In genomic region chr6:54224325-54224724, GRCm38 (mm10) we compare ENCODE assay signal across 20 mouse cellular contexts.
DNase-seq lines count a peak whose midpoint lies in the region; ATAC-seq and TF ChIP-seq lines count a peak whose summit lies in the region.
"Had no signal": no experiment of that assay in that cellular context is flagged by ENCODE, and none has a peak within 500 bp of the region (broad histone marks: within the 10 kb centered on the region; RNA-seq: fewer than 3 reads in every experiment).

No protein-coding gene starts in this region.

- H3K9ac ChIP-seq in kidney, postnatal 0 days (ENCODE audit: low read depth, low read length): no peak overlapping the region
- H3K9ac ChIP-seq in limb, embryonic 14.5 days (ENCODE audit: low read depth, low read length, severe bottlenecking): no peak overlapping the region
- H3K9ac ChIP-seq: liver, embryonic 14.5 days; midbrain, embryonic 13.5 days had no signal

- H3K27ac ChIP-seq in kidney, postnatal 0 days: no peak overlapping the region
- no peak overlapping the region for H3K27ac ChIP-seq in kidney, adult 2 months (ENCODE audit: insufficient read depth, low read depth, low read length)
- no peak overlapping the region for H3K27ac ChIP-seq in limb, embryonic 14.5 days (replicated peaks; ENCODE audit: low read depth, low read length)
- H3K27ac ChIP-seq: hindbrain, postnatal 0 days; left cerebral cortex, adult 2 months; liver, embryonic 14.5 days; midbrain, embryonic 13.5 days had no signal

- no peak for TF ChIP-seq POLR2A in kidney, adult 2 months (IDR thresholded peaks at IDR 0.05; ENCODE audit: low read depth, low read length)
- no peak for TF ChIP-seq POLR2A in limb, embryonic 14.5 days (IDR thresholded peaks at IDR 0.05; ENCODE audit: borderline replicate concordance, extremely low read depth, insufficient read depth, insufficient read length)

- no peak for TF ChIP-seq CTCF in kidney, postnatal 0 days (IDR thresholded peaks at IDR 0.05; ENCODE audit: low read depth)
- no peak for TF ChIP-seq CTCF in kidney, adult 2 months (conservative IDR thresholded peaks at IDR 0.05; ENCODE audit: insufficient read depth, insufficient read length, low read depth, low read length)

- 0 out of 2 replicates have a peak, but pooled peaks have one; percentile 3 for ATAC-seq in kidney, postnatal 0 days (replicated peaks; ENCODE audit: low FRiP score, low read depth)
- no peak for ATAC-seq in limb, embryonic 14.5 days (ENCODE audit: low FRiP score, low read depth)
- ATAC-seq: CD4-positive, CD25-positive, alpha-beta regulatory T cell, adult 4 months; hindbrain, postnatal 0 days had no signal

- DNase-seq in kidney, postnatal 0 days (ENCODE audit: low spot score): no peak
- DNase-seq in kidney, adult 2 months: no peak
- DNase-seq in ES-CJ7 (ENCODE audit: low read depth, low spot score): peak; percentile 9
- DNase-seq in adrenal gland, postnatal 14 days: peak; percentile 51
- DNase-seq in limb, embryonic 14.5 days (ENCODE audit: low spot score): no peak
- no peak for DNase-seq in lung, postnatal 14 days
- DNase-seq in heart, adult 11 months: no peak
- DNase-seq in cerebellum, postnatal 4 days (ENCODE audit: low spot score in 2 of 2): no peak
- DNase-seq: cerebellum, adult 9-11 months; heart, adult 18-20 months; kidney, adult 11 months; layer of hippocampus, adult 9-11 months; left cerebral cortex, postnatal 4 days; thymus, adult 18-20 months had no signal

- H3K27me3 ChIP-seq in kidney, postnatal 0 days (ENCODE audit: insufficient read depth, low read length): no peaks in the 10 kb centered on the region
- H3K27me3 ChIP-seq in kidney, adult 2 months (replicated peaks; ENCODE audit: control insufficient read depth, insufficient read depth, low read length): no peaks in the 10 kb centered on the region
- no peaks in the 10 kb centered on the region for H3K27me3 ChIP-seq in limb, embryonic 14.5 days (ENCODE audit: control insufficient read depth, insufficient read depth, low read length)

- H3K9me3 ChIP-seq in kidney, postnatal 0 days (replicated peaks; ENCODE audit: low read length): no peaks in the 10 kb centered on the region
- no peaks in the 10 kb centered on the region for H3K9me3 ChIP-seq in limb, embryonic 14.5 days (ENCODE audit: control insufficient read depth, low read length)
- H3K9me3 ChIP-seq: midbrain, embryonic 13.5 days had no signal

- H3K36me3 ChIP-seq in kidney, postnatal 0 days (ENCODE audit: insufficient read depth, low read length): no peaks in the 10 kb centered on the region
- no peaks in the 10 kb centered on the region for H3K36me3 ChIP-seq in kidney, adult 2 months (ENCODE audit: control insufficient read depth, insufficient read depth, low read length)
- no peaks in the 10 kb centered on the region; the same call in 1 of the 2 replicates for H3K36me3 ChIP-seq in limb, embryonic 14.5 days (ENCODE audit: control insufficient read depth, insufficient read depth, low read length)

- 44% methylated on average over 11 of the region's 11 CpGs for WGBS in kidney, postnatal 0 days
- 70% methylated on average over 11 of the region's 11 CpGs for WGBS in kidney, adult 2 months
- WGBS in limb, embryonic 14.5 days: 40% methylated on average over 11 of the region's 11 CpGs

- peaks cover 20% of the 10 kb centered on the region for H3K4me1 ChIP-seq in kidney, postnatal 0 days (replicated peaks; ENCODE audit: insufficient read depth, low read length)
- peaks cover 17% of the 10 kb centered on the region for H3K4me1 ChIP-seq in kidney, adult 2 months (ENCODE audit: control insufficient read depth, insufficient read depth, low read length)
- H3K4me1 ChIP-seq in limb, embryonic 14.5 days (ENCODE audit: control insufficient read depth, insufficient read depth, low read length): peaks cover 8% of the 10 kb centered on the region; the same call in 1 of the 2 replicates

- peak overlapping the region; percentile 11 for H3K4me2 ChIP-seq in kidney, postnatal 0 days (ENCODE audit: low read length)
- 0 out of 2 replicates have a peak overlapping the region, but pooled peaks have one; percentile 8 for H3K4me2 ChIP-seq in limb, embryonic 14.5 days (replicated peaks; ENCODE audit: low read depth, low read length, severe bottlenecking)
- H3K4me2 ChIP-seq: midbrain, embryonic 13.5 days had no signal

- no peak overlapping the region for H3K4me3 ChIP-seq in kidney, postnatal 0 days (replicated peaks; ENCODE audit: low read depth, low read length)
- no peak overlapping the region for H3K4me3 ChIP-seq in kidney, adult 2 months (ENCODE audit: insufficient read depth, low read depth, low read length)
- H3K4me3 ChIP-seq in limb, embryonic 14.5 days (replicated peaks; ENCODE audit: low read length): no peak overlapping the region
- H3K4me3 ChIP-seq: left cerebral cortex, adult 2 months; midbrain, embryonic 13.5 days; myocyte had no signal

Comparison
In these comparisons a context has a peak if more than half of its experiments do, and no peak if none do; other contexts are left out.
1. DNase-seq: peak in ES-CJ7 (single experiment) and adrenal gland, postnatal 14 days (single experiment); none in kidney, postnatal 0 days (single experiment), kidney, adult 2 months (single experiment), limb, embryonic 14.5 days (single experiment), lung, postnatal 14 days (single experiment), heart, adult 11 months (single experiment) and cerebellum, postnatal 4 days (0 of 2).